Mouse (Mus musculus) spleen, adult 2 months (tissue): Measurements from ENCODE around the gene Mov10l1.

Experiments
- CTCF ChIP-seq: fragments of 200-500 bp; IDR thresholded peaks from 2 replicates; pipeline ENCODE4 v1.5.1; 2011; ENCODE audit warnings: mild to moderate bottlenecking, inconsistent platforms; ENCODE audit not compliant: insufficient read depth, insufficient read length, insufficient replicate concordance; ENCODE audit errors: extremely low read depth
- POLR2A ChIP-seq: fragments of 200-500 bp; IDR thresholded peaks from 2 replicates; pipeline ENCODE4 v1.6.1; 2011; ENCODE audit warnings: low read depth, low read length, inconsistent platforms

DNA sequence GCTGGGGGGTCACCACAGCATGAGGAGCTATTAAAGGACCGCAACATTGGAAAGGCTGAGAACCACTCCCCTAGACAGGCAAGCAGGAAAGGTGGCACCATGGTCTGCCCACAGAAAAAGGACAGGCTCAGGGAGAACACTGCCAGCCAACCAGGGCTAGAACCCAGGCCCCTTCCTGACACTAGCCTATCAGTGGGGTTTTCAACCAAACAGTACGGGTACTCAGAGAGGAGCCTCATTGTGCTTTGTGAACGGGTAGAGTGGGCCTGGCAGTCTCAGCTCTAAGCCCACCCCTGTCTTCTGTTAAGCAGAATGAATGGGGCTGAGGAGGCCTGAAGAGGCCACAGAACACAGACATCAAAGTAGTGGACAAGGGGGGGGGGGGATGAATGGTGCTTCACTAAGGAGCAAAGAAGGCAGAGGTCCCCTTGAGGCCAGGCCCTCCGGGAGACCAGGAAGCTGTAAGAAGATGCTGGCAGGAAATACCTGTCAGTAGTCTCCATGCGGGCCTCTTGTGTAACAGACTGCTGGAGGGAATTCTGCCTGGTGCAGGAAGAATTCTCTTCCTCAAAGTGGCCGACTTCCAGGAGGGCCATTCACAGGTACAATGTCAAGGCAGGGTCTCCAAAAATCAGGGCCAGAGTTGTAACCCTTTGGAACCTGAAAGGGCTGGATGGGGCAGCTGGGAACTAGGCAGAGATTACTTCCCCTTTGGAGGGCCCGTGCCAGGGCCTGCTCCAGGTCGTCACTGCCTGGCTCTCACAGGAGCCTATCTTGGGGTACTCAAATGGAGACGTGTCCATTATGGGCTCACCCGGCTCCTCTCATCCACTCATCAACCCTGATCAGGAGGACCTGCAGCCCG lies 92.1 kb downstream of the Mov10l1 start, which contains the start of gene Trabd:
- TF ChIP-seq POLR2A (no peak), CTCF (no peak)
